Mouse (Mus musculus) E14TG2a.4 (cell line): ENCODE data around the gene Slc4a2.

Experiments used
- CTCF ChIP-seq: conservative IDR thresholded peaks from 2 replicates; pipeline ENCODE4 v1.5.1; 2014; ENCODE audit warnings: low read length
- NANOG ChIP-seq: IDR thresholded peaks from 2 replicates; pipeline ENCODE4 v1.6.1; 2014; ENCODE audit warnings: borderline replicate concordance, low read length, mixed read lengths
- POU5F1 ChIP-seq: IDR thresholded peaks from 2 replicates; pipeline ENCODE4 v1.6.1; 2014; ENCODE audit warnings: low read length, borderline replicate concordance

DNA sequence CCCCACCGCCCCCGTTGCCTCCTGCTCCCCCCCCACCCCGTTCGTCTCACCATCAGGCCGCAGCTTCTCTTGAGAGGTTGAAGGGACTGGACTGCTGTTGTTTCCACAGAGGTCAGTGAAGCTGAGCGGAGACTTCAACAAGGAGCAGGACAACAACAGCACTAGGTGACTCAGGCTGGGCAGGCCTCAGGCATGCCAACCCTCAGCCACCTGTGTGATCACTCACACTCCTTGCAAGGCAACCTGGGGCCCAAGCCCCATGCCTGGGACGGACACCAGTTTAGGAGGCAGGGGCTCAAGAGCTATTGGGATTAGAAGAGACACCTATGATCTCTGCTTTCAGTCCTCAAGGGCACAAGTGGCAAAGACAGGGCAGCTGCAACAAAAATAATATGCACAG, 31.8 kb upstream of the Slc4a2 start, which contains the start of gene Atg9b:
- no peak for TF ChIP-seq CTCF
- no peak for TF ChIP-seq NANOG
- TF ChIP-seq POU5F1, result no peak
